Mouse (Mus musculus): ENCODE results near the gene Spag8. TPM values are rescaled to one million over a fixed set of nuclear protein-coding genes. Genes with fewer than 3 reads are reported as not detected.

Spag8 gene
- 112 and 124 TPM in 2 replicates for polyA plus RNA-seq (2012; rRNA removed)

DNA sequence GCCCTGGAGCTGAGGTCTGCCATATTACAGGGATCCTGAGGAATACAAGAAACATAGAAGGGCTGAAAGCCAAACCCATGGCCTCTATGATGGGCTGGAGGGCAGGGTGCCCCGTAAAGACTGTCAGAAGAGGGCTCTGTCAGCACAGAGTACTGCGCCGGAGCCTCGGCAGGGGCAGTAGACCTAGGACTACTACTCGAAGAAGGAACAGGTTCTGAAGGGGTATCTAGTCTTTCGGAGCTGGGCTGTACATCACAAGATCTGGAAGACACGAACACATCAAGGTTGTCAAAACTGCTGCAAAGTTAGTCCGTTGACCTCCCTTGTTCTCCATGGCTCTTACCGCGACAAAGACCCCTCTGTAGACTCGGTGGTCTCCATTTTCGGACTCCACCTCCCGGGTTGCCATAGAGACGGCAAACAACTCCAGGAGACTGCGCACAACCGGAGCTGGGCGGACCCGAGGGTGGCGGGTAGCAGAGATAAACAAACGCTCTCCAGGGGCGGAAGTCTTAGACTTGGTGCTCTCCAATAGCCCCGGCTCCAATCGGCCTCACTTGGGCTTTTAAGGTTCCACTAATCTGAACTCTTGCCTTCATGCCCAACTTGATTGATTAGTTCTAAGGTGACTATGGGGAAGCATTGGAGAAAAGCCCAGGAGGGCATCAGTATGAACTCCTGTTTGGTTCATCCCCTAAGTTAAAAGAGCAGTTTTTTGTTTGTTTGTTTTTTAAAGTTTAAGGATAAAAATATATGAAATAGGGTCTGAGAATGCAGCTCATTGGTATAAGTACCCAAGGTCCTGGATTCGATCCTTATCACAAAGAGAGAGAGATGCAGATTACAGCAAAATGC is at the start of gene Spag8:
Gene Spag8 (minus strand): TSS at position 434 of the 855 bp plus-strand sequence.
- peak within 1 kb of the TSS; percentile 87 for H3K4me3 ChIP-seq (ENCODE audit: control insufficient read depth, low read depth, low read length)
- H3K27me3 ChIP-seq (ENCODE audit: control insufficient read depth, insufficient read depth, low read length), result no peaks in the 10 kb centered on the region
- peaks cover 16% of the 10 kb centered on the region for H3K4me1 ChIP-seq (ENCODE audit: control insufficient read depth, insufficient read depth, low read length)
- peak within 1 kb of the TSS; percentile 30 for H3K27ac ChIP-seq (ENCODE audit: control insufficient read depth, insufficient read depth, low read depth, low read length)
- H3K36me3 ChIP-seq (ENCODE audit: control insufficient read depth, insufficient read depth, low read length), result no peaks in the 10 kb centered on the region
- TF ChIP-seq POLR2A (IDR thresholded peaks at IDR 0.05; ENCODE audit: control insufficient read depth, low read depth, low read length) (peak; percentile 60; the same call in 1 of the 2 replicates), CTCF (IDR thresholded peaks at IDR 0.05; ENCODE audit: control insufficient read depth, insufficient read depth, insufficient replicate concordance, low read depth, low read length) (no peak)

DNA sequence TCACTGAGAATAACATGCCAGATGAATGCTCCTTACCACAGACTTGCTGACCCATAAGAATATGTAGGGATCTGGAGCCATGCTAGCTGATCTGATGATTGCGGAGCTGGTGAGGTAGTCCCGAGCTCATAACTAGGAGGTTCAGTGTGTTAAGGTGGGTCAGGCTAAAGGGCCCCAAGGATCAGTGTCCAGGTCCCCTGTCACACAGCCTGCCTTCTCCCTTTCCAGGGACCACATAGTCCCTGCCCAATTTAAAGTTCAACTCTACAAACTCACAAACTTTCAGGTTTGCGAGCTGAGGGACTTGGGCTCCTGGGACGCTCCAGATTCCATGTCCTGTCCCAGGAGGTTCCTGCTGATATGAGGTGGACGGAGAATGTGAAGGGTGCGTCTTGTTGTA is 47.3 kb upstream of the Spag8 start, which contains the start of gene Olfr70:
Gene Olfr70 (minus strand): TSS at position 101 of the 400 bp plus-strand sequence.
- Histone ChIP-seq H3K27ac (ENCODE audit: control insufficient read depth, insufficient read depth, low read depth, low read length) (no peak within 1 kb of the TSS), H3K27me3 (ENCODE audit: control insufficient read depth, insufficient read depth, low read length) (no peaks in the 10 kb centered on the region), H3K4me3 (ENCODE audit: control insufficient read depth, low read depth, low read length) (no peak within 1 kb of the TSS), H3K36me3 (ENCODE audit: control insufficient read depth, insufficient read depth, low read length) (no peaks in the 10 kb centered on the region), H3K4me1 (ENCODE audit: control insufficient read depth, insufficient read depth, low read length) (no peaks in the 10 kb centered on the region)
- TF ChIP-seq POLR2A (IDR thresholded peaks at IDR 0.05; ENCODE audit: control insufficient read depth, low read depth, low read length), result no peak
- no peak for TF ChIP-seq CTCF (IDR thresholded peaks at IDR 0.05; ENCODE audit: control insufficient read depth, insufficient read depth, insufficient replicate concordance, low read depth, low read length)

DNA sequence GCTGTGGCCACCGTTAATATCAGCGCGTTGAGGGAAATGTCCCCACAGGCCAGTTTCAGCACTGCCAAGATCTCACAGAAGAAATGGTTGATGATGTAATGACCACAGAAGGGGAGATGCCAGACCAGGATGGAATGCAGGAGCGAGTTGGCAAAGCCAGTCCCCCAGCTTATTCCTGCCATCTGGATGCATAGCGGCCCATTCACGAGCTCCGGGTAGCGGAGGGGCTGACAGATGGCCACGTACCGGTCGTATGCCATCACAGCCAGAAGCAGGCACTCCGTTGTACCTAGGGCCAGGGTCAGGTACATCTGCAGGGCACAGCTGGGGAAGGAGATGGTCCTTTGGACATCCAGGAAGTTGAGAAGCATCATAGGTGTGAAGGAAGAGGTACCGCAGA is 43.2 kb upstream of the Spag8 start:
- no peak overlapping the region for H3K27ac ChIP-seq (ENCODE audit: control insufficient read depth, insufficient read depth, low read depth, low read length)
- no peaks in the 10 kb centered on the region for H3K27me3 ChIP-seq (ENCODE audit: control insufficient read depth, insufficient read depth, low read length)
- H3K36me3 ChIP-seq (ENCODE audit: control insufficient read depth, insufficient read depth, low read length), result no peaks in the 10 kb centered on the region
- TF ChIP-seq POLR2A (IDR thresholded peaks at IDR 0.05; ENCODE audit: control insufficient read depth, low read depth, low read length) (no peak), CTCF (IDR thresholded peaks at IDR 0.05; ENCODE audit: control insufficient read depth, insufficient read depth, insufficient replicate concordance, low read depth, low read length) (no peak)
- H3K4me1 ChIP-seq (ENCODE audit: control insufficient read depth, insufficient read depth, low read length), result no peaks in the 10 kb centered on the region
- no peak overlapping the region for H3K4me3 ChIP-seq (ENCODE audit: control insufficient read depth, low read depth, low read length)

DNA sequence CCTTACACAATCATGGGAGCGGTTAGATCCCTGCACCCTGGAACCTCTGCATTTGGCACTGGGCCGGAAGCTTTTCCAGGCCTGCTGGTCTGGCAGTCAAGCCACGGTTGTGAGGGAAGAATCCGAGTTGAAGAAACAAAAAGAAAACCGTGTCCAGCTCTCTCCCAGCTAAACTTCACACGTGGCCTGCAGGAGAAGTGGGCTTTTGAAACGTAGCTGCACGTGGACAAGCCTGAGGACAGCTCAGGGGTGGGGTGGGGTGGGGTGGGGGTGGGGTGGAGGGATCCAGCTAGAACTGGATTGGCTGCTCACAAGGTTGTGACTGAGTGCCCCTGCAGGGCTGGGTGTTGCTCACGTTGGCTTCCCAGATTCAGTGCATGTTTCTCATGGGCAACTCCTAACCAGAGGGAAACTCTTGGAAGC is 41.9 kb upstream of the Spag8 start:
- no peak overlapping the region for H3K4me3 ChIP-seq (ENCODE audit: control insufficient read depth, low read depth, low read length)
- no peak overlapping the region for H3K27ac ChIP-seq (ENCODE audit: control insufficient read depth, insufficient read depth, low read depth, low read length)
- TF ChIP-seq POLR2A (IDR thresholded peaks at IDR 0.05; ENCODE audit: control insufficient read depth, low read depth, low read length) (no peak), CTCF (IDR thresholded peaks at IDR 0.05; ENCODE audit: control insufficient read depth, insufficient read depth, insufficient replicate concordance, low read depth, low read length) (no peak)
- H3K4me1 ChIP-seq (ENCODE audit: control insufficient read depth, insufficient read depth, low read length), result no peaks in the 10 kb centered on the region
- H3K27me3 ChIP-seq (ENCODE audit: control insufficient read depth, insufficient read depth, low read length), result no peaks in the 10 kb centered on the region
- H3K36me3 ChIP-seq (ENCODE audit: control insufficient read depth, insufficient read depth, low read length), result no peaks in the 10 kb centered on the region

DNA sequence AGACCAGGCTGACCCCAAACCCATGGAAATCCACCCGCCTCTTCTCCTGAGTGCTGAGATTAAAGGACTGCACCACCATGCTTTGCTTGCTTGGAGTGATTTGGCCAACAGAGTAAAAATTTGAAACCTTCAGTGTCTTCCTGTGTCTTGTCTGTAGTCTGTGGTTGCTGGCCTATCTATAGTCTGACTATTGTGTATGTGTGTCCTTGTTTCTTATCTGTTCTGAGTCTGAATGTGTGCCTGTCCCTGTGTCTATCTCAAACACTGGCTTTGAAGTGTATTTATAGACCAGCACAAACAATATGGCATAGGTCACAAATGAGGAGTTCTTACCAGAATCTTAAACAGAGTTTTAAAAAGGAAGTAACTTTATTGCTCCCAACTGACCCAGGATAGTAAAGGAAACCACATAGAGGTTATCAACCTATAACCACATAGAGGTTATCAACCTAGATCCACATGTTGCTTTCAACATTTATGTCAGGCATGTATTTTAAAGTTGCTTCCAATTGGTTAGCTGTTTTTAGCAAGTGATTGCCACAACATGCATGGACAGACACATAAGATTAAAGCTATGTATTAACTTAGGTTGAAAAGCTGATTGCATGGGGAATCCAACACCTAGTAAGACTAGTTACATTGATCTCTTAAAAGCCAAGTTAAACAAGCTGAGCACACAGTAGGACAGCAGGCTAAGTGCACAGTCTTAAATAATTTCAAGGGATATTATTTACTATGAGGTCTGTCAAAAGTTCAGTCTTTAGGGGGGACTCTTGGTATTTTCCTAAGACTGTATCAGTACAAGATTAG is 41.2 kb upstream of the Spag8 start:
- no peaks in the 10 kb centered on the region; the same call in 1 of the 2 replicates for H3K36me3 ChIP-seq (ENCODE audit: control insufficient read depth, insufficient read depth, low read length)
- no peaks in the 10 kb centered on the region for H3K27me3 ChIP-seq (ENCODE audit: control insufficient read depth, insufficient read depth, low read length)
- TF ChIP-seq CTCF (IDR thresholded peaks at IDR 0.05; ENCODE audit: control insufficient read depth, insufficient read depth, insufficient replicate concordance, low read depth, low read length) (no peak), POLR2A (IDR thresholded peaks at IDR 0.05; ENCODE audit: control insufficient read depth, low read depth, low read length) (no peak)
- H3K4me3 ChIP-seq (ENCODE audit: control insufficient read depth, low read depth, low read length), result no peak overlapping the region
- no peak overlapping the region for H3K27ac ChIP-seq (ENCODE audit: control insufficient read depth, insufficient read depth, low read depth, low read length)
- no peaks in the 10 kb centered on the region for H3K4me1 ChIP-seq (ENCODE audit: control insufficient read depth, insufficient read depth, low read length)

DNA sequence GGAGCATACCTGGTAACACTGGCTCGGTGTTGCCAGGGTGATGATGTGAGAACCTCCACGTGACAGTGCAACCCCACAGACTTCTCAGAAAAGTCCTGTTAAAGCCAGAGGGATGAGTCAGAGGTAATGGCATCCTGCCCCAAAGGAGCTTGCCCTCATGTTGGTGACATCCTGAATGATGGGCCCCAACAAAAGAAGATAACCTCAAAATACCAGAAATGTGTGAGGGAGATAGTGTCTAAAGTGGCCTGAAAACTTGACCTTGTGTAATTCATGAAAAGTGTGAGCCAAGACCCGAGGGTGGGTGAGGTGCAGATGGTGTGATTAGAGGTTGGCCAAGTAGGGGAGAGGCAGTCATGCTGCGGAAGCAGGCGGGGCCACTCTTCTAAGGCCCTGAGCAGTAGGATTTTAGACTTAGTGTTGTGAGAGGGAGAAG is 40.4 kb upstream of the Spag8 start:
- Histone ChIP-seq H3K4me3 (ENCODE audit: control insufficient read depth, low read depth, low read length) (no peak overlapping the region), H3K36me3 (ENCODE audit: control insufficient read depth, insufficient read depth, low read length) (no peaks in the 10 kb centered on the region; the same call in 1 of the 2 replicates), H3K4me1 (ENCODE audit: control insufficient read depth, insufficient read depth, low read length) (no peaks in the 10 kb centered on the region), H3K27me3 (ENCODE audit: control insufficient read depth, insufficient read depth, low read length) (no peaks in the 10 kb centered on the region), H3K27ac (ENCODE audit: control insufficient read depth, insufficient read depth, low read depth, low read length) (no peak overlapping the region)
- TF ChIP-seq CTCF (IDR thresholded peaks at IDR 0.05; ENCODE audit: control insufficient read depth, insufficient read depth, insufficient replicate concordance, low read depth, low read length) (no peak), POLR2A (IDR thresholded peaks at IDR 0.05; ENCODE audit: control insufficient read depth, low read depth, low read length) (no peak)

DNA sequence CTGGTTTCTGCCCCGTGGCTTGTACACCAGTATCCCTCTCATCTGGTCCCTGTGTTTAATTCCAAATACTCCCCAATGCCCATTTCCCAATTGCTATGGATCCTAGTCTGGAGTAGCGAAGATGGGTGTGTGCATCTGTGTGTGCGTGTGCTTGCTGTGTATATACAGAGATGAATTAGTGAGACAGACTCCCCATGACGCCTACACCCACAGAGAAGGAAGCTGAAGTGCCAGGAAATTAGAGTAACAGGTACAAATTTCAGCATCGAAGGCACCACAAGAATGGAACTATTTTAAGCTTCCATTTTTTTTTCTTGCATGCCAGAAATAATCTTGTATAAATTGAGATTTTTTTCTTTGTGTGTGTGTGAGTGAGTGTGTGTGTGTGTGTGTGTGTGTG is 37.6 kb upstream of the Spag8 start:
- H3K4me3 ChIP-seq (ENCODE audit: control insufficient read depth, low read depth, low read length), result no peak overlapping the region
- H3K36me3 ChIP-seq (ENCODE audit: control insufficient read depth, insufficient read depth, low read length), result no peaks in the 10 kb centered on the region; the same call in 1 of the 2 replicates
- H3K27ac ChIP-seq (ENCODE audit: control insufficient read depth, insufficient read depth, low read depth, low read length), result no peak overlapping the region
- H3K4me1 ChIP-seq (ENCODE audit: control insufficient read depth, insufficient read depth, low read length), result no peaks in the 10 kb centered on the region
- H3K27me3 ChIP-seq (ENCODE audit: control insufficient read depth, insufficient read depth, low read length), result no peaks in the 10 kb centered on the region
- no peak for TF ChIP-seq CTCF (IDR thresholded peaks at IDR 0.05; ENCODE audit: control insufficient read depth, insufficient read depth, insufficient replicate concordance, low read depth, low read length)
- no peak for TF ChIP-seq POLR2A (IDR thresholded peaks at IDR 0.05; ENCODE audit: control insufficient read depth, low read depth, low read length)

Data from testis, adult 2 months (tissue).